Mouse (Mus musculus): ENCODE measurements around the gene Shb. TPM values are rescaled to one million over a fixed set of nuclear protein-coding genes. Genes with fewer than 3 reads are reported as not detected.
"Not testable (repeated sequence)": the region's sequence is repeated elsewhere in the genome, so short reads cannot be mapped to it uniquely, and the experiment has no call there.

Shb gene
- polyA plus RNA-seq, 1 experiment: 46.3 TPM

- H3K4me3 ChIP-seq: no peak overlapping the region
- no peaks in the 10 kb centered on the region for H3K27me3 ChIP-seq (ENCODE audit: control insufficient read depth, insufficient read depth, insufficient read length)
- no peaks in the 10 kb centered on the region for H3K79me2 ChIP-seq (ENCODE audit: control insufficient read depth, insufficient read depth)
- no peaks in the 10 kb centered on the region for H3K36me3 ChIP-seq (ENCODE audit: control insufficient read depth, insufficient read depth)
- no peak overlapping the region for H3K4me2 ChIP-seq (ENCODE audit: low read depth)
- H3ac ChIP-seq (ENCODE audit: control insufficient read depth, insufficient read length): no peak overlapping the region
- TF ChIP-seq MAX (IDR thresholded peaks at IDR 0.05; ENCODE audit: low read depth): no peak
- TF ChIP-seq REST (IDR thresholded peaks at IDR 0.05; ENCODE audit: insufficient read depth, insufficient read length): no peak
- TF ChIP-seq E2F4 (IDR thresholded peaks at IDR 0.05; ENCODE audit: insufficient read depth): no peak
- TF ChIP-seq TCF3 (IDR thresholded peaks at IDR 0.05; ENCODE audit: insufficient read length, low read depth): no peak
- no peak for TF ChIP-seq MYOD1 (IDR thresholded peaks at IDR 0.05; ENCODE audit: control insufficient read depth in 1 of 3, insufficient read length in 2 of 3, low read depth in 2 of 3)
- TF ChIP-seq SRF (IDR thresholded peaks at IDR 0.05; ENCODE audit: control insufficient read depth, insufficient read length, low read depth): no peak
- TF ChIP-seq POLR2AphosphoS2 (IDR thresholded peaks at IDR 0.05; ENCODE audit: insufficient read length, low read depth): no peak
- TF ChIP-seq TCF12 (IDR thresholded peaks at IDR 0.05; ENCODE audit: insufficient read depth, poor library complexity, severe bottlenecking): no peak
Observed at GRCm38 (mm10) chr4:45393658-45394057, 138.6 kb downstream of the Shb start.

GRCm38 (mm10) chr4:45392994-45393393, 139.3 kb downstream of the Shb start:
- H3K4me2 ChIP-seq (ENCODE audit: low read depth): no peak overlapping the region
- TF ChIP-seq SRF (IDR thresholded peaks at IDR 0.05; ENCODE audit: control insufficient read depth, insufficient read length, low read depth) (no peak), TCF12 (IDR thresholded peaks at IDR 0.05; ENCODE audit: insufficient read depth, poor library complexity, severe bottlenecking) (no peak), POLR2A (IDR thresholded peaks at IDR 0.05; ENCODE audit: insufficient read length, low read depth) (no peak), MYOD1 (IDR thresholded peaks at IDR 0.05; ENCODE audit: control insufficient read depth in 1 of 3, insufficient read length in 2 of 3, low read depth in 2 of 3) (no peak), USF1 (IDR thresholded peaks at IDR 0.05; ENCODE audit: low read depth) (no peak), CEBPB (IDR thresholded peaks at IDR 0.05; ENCODE audit: insufficient read depth, poor library complexity, severe bottlenecking) (no peak), E2F4 (IDR thresholded peaks at IDR 0.05; ENCODE audit: insufficient read depth) (no peak), TCF3 (IDR thresholded peaks at IDR 0.05; ENCODE audit: insufficient read length, low read depth) (no peak), MYOG (IDR thresholded peaks at IDR 0.05; ENCODE audit: control insufficient read depth in 1 of 3, insufficient read depth in 1 of 3, insufficient read length in 2 of 3, low read depth in 2 of 3) (no peak), MAX (IDR thresholded peaks at IDR 0.05; ENCODE audit: low read depth) (no peak)
- H3K79me2 ChIP-seq (ENCODE audit: control insufficient read depth, insufficient read depth): no peaks in the 10 kb centered on the region
- no peaks in the 10 kb centered on the region for H3K27me3 ChIP-seq (ENCODE audit: control insufficient read depth, insufficient read depth, insufficient read length)
- no peak overlapping the region for H3ac ChIP-seq (ENCODE audit: control insufficient read depth, insufficient read length)
- H3K36me3 ChIP-seq (ENCODE audit: control insufficient read depth, insufficient read depth): no peaks in the 10 kb centered on the region
- H3K4me3 ChIP-seq: no peak overlapping the region

- TF ChIP-seq POLR2AphosphoS2 (IDR thresholded peaks at IDR 0.05; ENCODE audit: insufficient read length, low read depth): no peak
- no peak for TF ChIP-seq MAX (IDR thresholded peaks at IDR 0.05; ENCODE audit: low read depth)
- no peak for TF ChIP-seq REST (IDR thresholded peaks at IDR 0.05; ENCODE audit: insufficient read depth, insufficient read length)
- no peak for TF ChIP-seq TCF3 (IDR thresholded peaks at IDR 0.05; ENCODE audit: insufficient read length, low read depth)
- TF ChIP-seq E2F4 (IDR thresholded peaks at IDR 0.05; ENCODE audit: insufficient read depth): no peak
- TF ChIP-seq CEBPB (IDR thresholded peaks at IDR 0.05; ENCODE audit: insufficient read depth, poor library complexity, severe bottlenecking): no peak
- TF ChIP-seq TCF12 (IDR thresholded peaks at IDR 0.05; ENCODE audit: insufficient read depth, poor library complexity, severe bottlenecking): no peak
- no peak overlapping the region for H3K4me3 ChIP-seq
- no peak overlapping the region for H3K4me2 ChIP-seq (ENCODE audit: low read depth)
- no peak overlapping the region for H3ac ChIP-seq (ENCODE audit: control insufficient read depth, insufficient read length)
- no peaks in the 10 kb centered on the region for H3K79me2 ChIP-seq (ENCODE audit: control insufficient read depth, insufficient read depth)
- H3K27me3 ChIP-seq (ENCODE audit: control insufficient read depth, insufficient read depth, insufficient read length): no peaks in the 10 kb centered on the region
- no peaks in the 10 kb centered on the region for H3K36me3 ChIP-seq (ENCODE audit: control insufficient read depth, insufficient read depth)
Observed at GRCm38 (mm10) chr4:45392572-45392971, 139.7 kb downstream of the Shb start.

GRCm38 (mm10) chr4:45392099-45392498, 140.2 kb downstream of the Shb start:
- no peaks in the 10 kb centered on the region for H3K36me3 ChIP-seq (ENCODE audit: control insufficient read depth, insufficient read depth)
- H3K4me3 ChIP-seq: no peak overlapping the region
- H3K4me2 ChIP-seq (ENCODE audit: low read depth): no peak overlapping the region
- TF ChIP-seq TCF3 (IDR thresholded peaks at IDR 0.05; ENCODE audit: insufficient read length, low read depth): no peak
- no peaks in the 10 kb centered on the region for H3K79me2 ChIP-seq (ENCODE audit: control insufficient read depth, insufficient read depth)
- no peaks in the 10 kb centered on the region for H3K27me3 ChIP-seq (ENCODE audit: control insufficient read depth, insufficient read depth, insufficient read length)
- H3ac ChIP-seq (ENCODE audit: control insufficient read depth, insufficient read length): no peak overlapping the region

- H3K4me3 ChIP-seq; H3ac ChIP-seq (ENCODE audit: control insufficient read depth, insufficient read length); H3K79me2 ChIP-seq (ENCODE audit: control insufficient read depth, insufficient read depth); H3K36me3 ChIP-seq (ENCODE audit: control insufficient read depth, insufficient read depth); H3K4me2 ChIP-seq (ENCODE audit: low read depth); H3K27me3 ChIP-seq (ENCODE audit: control insufficient read depth, insufficient read depth, insufficient read length): not testable (repeated sequence)
Observed at GRCm38 (mm10) chr4:45387296-45387695, 145.0 kb downstream of the Shb start.

- not testable (repeated sequence) for H3K4me2 ChIP-seq (ENCODE audit: low read depth); H3ac ChIP-seq (ENCODE audit: control insufficient read depth, insufficient read length); H3K27me3 ChIP-seq (ENCODE audit: control insufficient read depth, insufficient read depth, insufficient read length); H3K36me3 ChIP-seq (ENCODE audit: control insufficient read depth, insufficient read depth); H3K79me2 ChIP-seq (ENCODE audit: control insufficient read depth, insufficient read depth); H3K4me3 ChIP-seq
Observed at GRCm38 (mm10) chr4:45382133-45382532, 150.1 kb downstream of the Shb start.

GRCm38 (mm10) chr4:45380903-45381580, 151.2 kb downstream of the Shb start:
- not testable (repeated sequence) for H3K79me2 ChIP-seq (ENCODE audit: control insufficient read depth, insufficient read depth); H3K27me3 ChIP-seq (ENCODE audit: control insufficient read depth, insufficient read depth, insufficient read length); H3K4me2 ChIP-seq (ENCODE audit: low read depth); H3K36me3 ChIP-seq (ENCODE audit: control insufficient read depth, insufficient read depth); H3ac ChIP-seq (ENCODE audit: control insufficient read depth, insufficient read length); H3K4me3 ChIP-seq

Data from myocyte (in vitro differentiated cells).